Mouse (Mus musculus) gastrocnemius, postnatal 25 days (tissue): ENCODE results near the gene Inca1. TPM values are rescaled to one million over a fixed set of nuclear protein-coding genes. Genes with fewer than 3 reads are reported as not detected.

Experiments used
- DNase-seq: peaks from one replicate; pipeline ENCODE4 v3.0.0; 2022
- total RNA-seq, 2 experiments: library from RNA; stranded (reverse); gene quantifications; 1 replicate in 1 of 2; 2 replicates in 1 of 2; pipeline ENCODE4 v1.2.3; 2021

The Inca1 gene
- total RNA-seq, 2 experiments from 2014 or later = 5.6 to 9.0 TPM

- DNase-seq = no peak
Observed at GRCm38 (mm10) chr11:70701984-70702733, 2.2 kb upstream of the Inca1 start.

- no peak for DNase-seq
Observed at GRCm38 (mm10) chr11:70701221-70701955, 1.4 kb upstream of the Inca1 start.

- peak; percentile 90 for DNase-seq
Observed at GRCm38 (mm10) chr11:70700613-70701012, 658 bp upstream of the Inca1 start.

- DNase-seq = no peak
Observed at GRCm38 (mm10) chr11:70699051-70699450, 904 bp downstream of the Inca1 start.

- no peak for DNase-seq
Observed at GRCm38 (mm10) chr11:70697376-70697775, 2.6 kb downstream of the Inca1 start.

- no peak for DNase-seq
Observed at GRCm38 (mm10) chr11:70693504-70693903, 6.5 kb downstream of the Inca1 start.

GRCm38 (mm10) chr11:70689578-70689977, 10.4 kb downstream of the Inca1 start:
- no peak for DNase-seq

GRCm38 (mm10) chr11:70688372-70688771, 11.6 kb downstream of the Inca1 start:
- DNase-seq = no peak

- peak; percentile 90 for DNase-seq
Observed at GRCm38 (mm10) chr11:70687601-70688199, 12.3 kb downstream of the Inca1 start, which contains the start of gene Camta2. Gene Camta2, minus strand, starts transcription at chr11:70688105.

- DNase-seq = no peak
Observed at GRCm38 (mm10) chr11:70686901-70687566, 12.9 kb downstream of the Inca1 start.

GRCm38 (mm10) chr11:70683640-70684039, 16.3 kb downstream of the Inca1 start:
- DNase-seq = no peak

GRCm38 (mm10) chr11:70681897-70682581, 17.9 kb downstream of the Inca1 start:
- no peak for DNase-seq

GRCm38 (mm10) chr11:70681170-70681569, 18.8 kb downstream of the Inca1 start:
- no peak for DNase-seq

GRCm38 (mm10) chr11:70679894-70680293, 20.1 kb downstream of the Inca1 start:
- no peak for DNase-seq

- DNase-seq = no peak
Observed at GRCm38 (mm10) chr11:70679361-70679760, 20.6 kb downstream of the Inca1 start.

- no peak for DNase-seq
Observed at GRCm38 (mm10) chr11:70678576-70678975, 21.4 kb downstream of the Inca1 start.

GRCm38 (mm10) chr11:70678092-70678491, 21.9 kb downstream of the Inca1 start:
- DNase-seq = no peak

GRCm38 (mm10) chr11:70674501-70674900, 25.5 kb downstream of the Inca1 start:
- no peak for DNase-seq

- DNase-seq = no peak
Observed at GRCm38 (mm10) chr11:70674014-70674413, 25.9 kb downstream of the Inca1 start.

- no peak for DNase-seq
Observed at GRCm38 (mm10) chr11:70671333-70672047, 28.5 kb downstream of the Inca1 start.

- no peak for DNase-seq
Observed at GRCm38 (mm10) chr11:70670483-70670882, 29.5 kb downstream of the Inca1 start.
